Mouse (Mus musculus) limb, embryonic 13.5 days (tissue): ENCODE data around the gene Myocos. TPM values are rescaled to one million over a fixed set of nuclear protein-coding genes. Genes with fewer than 3 reads are reported as not detected.

Experiments used
- ATAC-seq: fragments of 200-750 bp; cut with Nextera tagmentation; 2 replicates; pipeline ENCODE4 v1.8.0; 2017; ENCODE audit warnings: low read depth, moderate number of reproducible peaks, moderate TSS enrichment; ENCODE audit not compliant: low FRiP score
- H3K27ac ChIP-seq: fragments of 300-500 bp; sonication (generic); 2 replicates; pipeline ENCODE4 v1.5.1; 2015; ENCODE audit warnings: inconsistent platforms, mild to moderate bottlenecking, moderate library complexity
- H3K27me3 ChIP-seq: fragments of 300-500 bp; sonication (generic); 2 replicates; pipeline ENCODE4 v1.6.1; 2015; ENCODE audit warnings: mild to moderate bottlenecking, inconsistent platforms
- H3K36me3 ChIP-seq: fragments of 300-500 bp; sonication (generic); 2 replicates; pipeline ENCODE4 v1.6.1; 2015; ENCODE audit warnings: inconsistent platforms, mild to moderate bottlenecking, moderate library complexity
- H3K4me1 ChIP-seq: fragments of 300-500 bp; sonication (generic); 2 replicates; pipeline ENCODE4 v1.6.1; 2015; ENCODE audit warnings: inconsistent platforms
- H3K4me2 ChIP-seq: fragments of 300-500 bp; sonication (generic); replicated peaks from 2 replicates; pipeline ENCODE4 v1.6.1; 2015; ENCODE audit warnings: inconsistent platforms, mild to moderate bottlenecking, moderate library complexity
- H3K4me3 ChIP-seq: fragments of 300-500 bp; sonication (generic); 2 replicates; pipeline ENCODE4 v1.5.1; 2015; ENCODE audit warnings: moderate library complexity, mild to moderate bottlenecking, inconsistent platforms
- H3K9ac ChIP-seq: fragments of 300-500 bp; sonication (generic); 2 replicates; pipeline ENCODE4 v1.6.1; 2015; ENCODE audit warnings: mild to moderate bottlenecking, inconsistent platforms
- H3K9me3 ChIP-seq: fragments of 300-500 bp; sonication (generic); 2 replicates; pipeline ENCODE4 v1.6.1; 2016; ENCODE audit warnings: inconsistent platforms
- WGBS: fragments of 180-500 bp; shearing (Covaris S2); methylation state at CpG from one replicate; pipeline ENCODE4 v1.1.7; 2015; 5-methylcytosine and 5-hydroxymethylcytosine counted together
- microRNA-seq: library from miRNA; unstranded; fragments of <30 nt; microRNA quantifications from one replicate; pipeline ENCODE4, GENCODE M21; 2016
- polyA plus RNA-seq: library from polyadenylated mRNA; unstranded; fragments of >200 nt; fragmentation: Nextera tagmentation; extraction: Ambion mirVana; gene quantifications from 2 replicates; pipeline ENCODE4 v1.2.1, GENCODE M21; 2015

The Myocos gene
- polyA plus RNA-seq, 1 experiment from 2014 or later: not detected

GRCm38 (mm10) chr1:162609633-162610250 lies 48.3 kb downstream of the Myocos start:
- no peak overlapping the region for H3K9ac ChIP-seq
- no peaks in the 10 kb centered on the region for H3K36me3 ChIP-seq
- no peaks in the 10 kb centered on the region for H3K27me3 ChIP-seq
- ATAC-seq: no peak
- H3K9me3 ChIP-seq: no peaks in the 10 kb centered on the region
- no peak overlapping the region for H3K4me3 ChIP-seq
- H3K4me2 ChIP-seq: no peak overlapping the region
- H3K4me1 ChIP-seq: no peaks in the 10 kb centered on the region
- WGBS: 38% methylated on average over 9 of the region's 9 CpGs
- H3K27ac ChIP-seq: no peak overlapping the region

GRCm38 (mm10) chr1:162608127-162608526 lies 49.9 kb downstream of the Myocos start:
- no peak overlapping the region for H3K4me2 ChIP-seq
- ATAC-seq: no peak
- no peak overlapping the region for H3K9ac ChIP-seq
- H3K36me3 ChIP-seq: peaks cover 4% of the 10 kb centered on the region
- H3K9me3 ChIP-seq: 0 out of 2 replicates have a peak, but pooled peaks cover 1% of the 10 kb centered on the region
- no peaks in the 10 kb centered on the region for H3K27me3 ChIP-seq
- H3K27ac ChIP-seq: no peak overlapping the region
- H3K4me1 ChIP-seq: no peaks in the 10 kb centered on the region
- 19% methylated on average over 1 of the region's 1 CpGs for WGBS
- H3K4me3 ChIP-seq: no peak overlapping the region

GRCm38 (mm10) chr1:162601288-162601687 lies 56.7 kb downstream of the Myocos start:
- H3K27me3 ChIP-seq: no peaks in the 10 kb centered on the region
- H3K36me3 ChIP-seq: peaks cover 56% of the 10 kb centered on the region
- H3K27ac ChIP-seq: no peak overlapping the region
- 82% methylated on average over 4 of the region's 4 CpGs for WGBS
- no peak overlapping the region for H3K4me2 ChIP-seq
- 0 out of 2 replicates have a peak, but pooled peaks cover 2% of the 10 kb centered on the region for H3K9me3 ChIP-seq
- H3K4me1 ChIP-seq: no peaks in the 10 kb centered on the region
- no peak overlapping the region for H3K9ac ChIP-seq
- H3K4me3 ChIP-seq: no peak overlapping the region
- no peak for ATAC-seq

DNA sequence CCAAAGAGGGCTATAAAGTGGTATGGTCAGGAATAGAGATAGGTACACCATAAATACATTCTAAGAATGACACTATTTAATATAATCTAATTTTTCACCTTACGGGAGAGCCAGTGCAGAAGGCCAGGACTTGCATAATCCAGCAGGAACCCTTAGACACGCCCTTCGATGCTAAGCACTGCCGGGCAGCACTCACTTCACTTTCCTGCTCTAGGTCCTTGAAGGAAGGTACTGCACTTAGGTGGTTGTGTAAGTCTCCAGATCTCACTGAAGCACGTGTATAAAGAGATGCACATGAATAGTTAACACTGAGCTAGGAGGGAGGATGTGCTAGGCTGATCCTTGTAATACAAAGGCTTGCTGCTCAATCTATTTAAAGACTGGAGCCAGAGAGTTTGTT lies 58.4 kb downstream of the Myocos start:
- Histone ChIP-seq H3K27ac (no peak overlapping the region), H3K9ac (no peak overlapping the region), H3K4me1 (no peaks in the 10 kb centered on the region), H3K36me3 (peaks cover 64% of the 10 kb centered on the region), H3K9me3 (0 out of 2 replicates have a peak, but pooled peaks cover 2% of the 10 kb centered on the region), H3K27me3 (no peaks in the 10 kb centered on the region), H3K4me3 (no peak overlapping the region), H3K4me2 (no peak overlapping the region)
- ATAC-seq: no peak
- WGBS: 89% methylated on average over 5 of the region's 5 CpGs

GRCm38 (mm10) chr1:162597379-162598102 lies 60.5 kb downstream of the Myocos start:
- Histone ChIP-seq H3K36me3 (peaks cover 64% of the 10 kb centered on the region), H3K4me3 (no peak overlapping the region), H3K27ac (no peak overlapping the region), H3K9ac (no peak overlapping the region), H3K4me1 (no peaks in the 10 kb centered on the region), H3K4me2 (no peak overlapping the region), H3K9me3 (no peaks in the 10 kb centered on the region), H3K27me3 (no peaks in the 10 kb centered on the region)
- no peak for ATAC-seq
- 79% methylated on average over 3 of the region's 3 CpGs for WGBS

Small RNA genes within 50 kb of the gene (microRNA-seq; reads per million reads assigned to microRNA genes)
- gene Gm27616: not detected

Other genes with a start within 250 kb of the Myocos start
- 28.0 and 32.3 TPM in 2 replicates for gene Dnm3, start 180.2 kb downstream of the Myocos start, polyA plus RNA-seq
- gene Mettl13, start 109.7 kb downstream of the Myocos start, polyA plus RNA-seq: 31.4 and 31.8 TPM in 2 replicates
- gene Vamp4, start 87.7 kb downstream of the Myocos start, polyA plus RNA-seq: 87.4 and 88.7 TPM in 2 replicates
- 0.06 and 0.11 TPM in 2 replicates for gene Myoc, start 19.1 kb downstream of the Myocos start, polyA plus RNA-seq
- gene Prrc2c, start 82.3 kb upstream of the Myocos start, polyA plus RNA-seq: 194 and 195 TPM in 2 replicates
- gene Fmo4, start 155.8 kb upstream of the Myocos start, polyA plus RNA-seq: 0.23 and 0.51 TPM in 2 replicates
- 12.0 and 14.9 TPM in 2 replicates for gene Fmo1, start 208.4 kb upstream of the Myocos start, polyA plus RNA-seq
- 0.38 and 0.45 TPM in 2 replicates for gene Fmo2, start 240.5 kb upstream of the Myocos start, polyA plus RNA-seq